Mouse (Mus musculus): ENCODE results near the gene Ccnjl.

GRCm38 (mm10) chr11:43530043-43530442 is 1.5 kb downstream of the Ccnjl start:
- TF ChIP-seq CTCF (IDR thresholded peaks at IDR 0.05; ENCODE audit: extremely low read depth, insufficient read depth, low read length) (no peak), POLR2A (IDR thresholded peaks at IDR 0.05; ENCODE audit: extremely low read depth, insufficient read depth, low read length) (no peak)

All from cortical plate, adult 2 months (tissue).